Mouse (Mus musculus) CD4-positive, CD25-positive, alpha-beta regulatory T cell, adult 2 months (primary cell): Measurements from ENCODE around the gene Gp9.

Source experiments
- DNase-seq: peaks from one replicate; pipeline ENCODE4 v3.0.0-alpha.2; 2012; ENCODE audit warnings: low read depth, low spot score

The Gp9 gene

GRCm38 (mm10) chr6:87777842-87778241 lies at the start of gene Gp9:
Gene Gp9, plus strand, starts transcription at chr6:87778072.
- DNase-seq = no peak

- DNase-seq = no peak
Observed at GRCm38 (mm10) chr6:87728102-87728501, 49.8 kb upstream of the Gp9 start.

- DNase-seq = no peak
Observed at GRCm38 (mm10) chr6:87730141-87730540, 47.7 kb upstream of the Gp9 start.

- DNase-seq = peak; percentile 10
Observed at GRCm38 (mm10) chr6:87730591-87731462, 47.0 kb upstream of the Gp9 start, which contains the start of gene Efcc1. Gene Efcc1, plus strand, starts transcription at chr6:87730869.

GRCm38 (mm10) chr6:87731463-87732095 lies 46.3 kb upstream of the Gp9 start:
- no peak for DNase-seq

GRCm38 (mm10) chr6:87732151-87733011 lies 45.5 kb upstream of the Gp9 start:
- DNase-seq = no peak

GRCm38 (mm10) chr6:87733131-87733930 lies 44.5 kb upstream of the Gp9 start:
- DNase-seq = no peak

GRCm38 (mm10) chr6:87734136-87734535 lies 43.7 kb upstream of the Gp9 start:
- no peak for DNase-seq

GRCm38 (mm10) chr6:87736923-87737322 lies 40.9 kb upstream of the Gp9 start:
- DNase-seq = no peak

GRCm38 (mm10) chr6:87737921-87738626 lies 39.8 kb upstream of the Gp9 start:
- no peak for DNase-seq

GRCm38 (mm10) chr6:87739898-87740297 lies 38.0 kb upstream of the Gp9 start:
- no peak for DNase-seq

GRCm38 (mm10) chr6:87740496-87740895 lies 37.4 kb upstream of the Gp9 start:
- DNase-seq = no peak

GRCm38 (mm10) chr6:87741978-87742377 lies 35.9 kb upstream of the Gp9 start:
- peak; percentile 53 for DNase-seq

- DNase-seq = peak; percentile 63
Observed at GRCm38 (mm10) chr6:87742804-87743203, 35.1 kb upstream of the Gp9 start.

- no peak for DNase-seq
Observed at GRCm38 (mm10) chr6:87743281-87743680, 34.6 kb upstream of the Gp9 start.

- no peak for DNase-seq
Observed at GRCm38 (mm10) chr6:87744632-87745031, 33.2 kb upstream of the Gp9 start.

GRCm38 (mm10) chr6:87745301-87745700 lies 32.6 kb upstream of the Gp9 start:
- DNase-seq = no peak

GRCm38 (mm10) chr6:87746059-87746458 lies 31.8 kb upstream of the Gp9 start:
- DNase-seq = no peak

GRCm38 (mm10) chr6:87746849-87747248 lies 31.0 kb upstream of the Gp9 start:
- no peak for DNase-seq

- no peak for DNase-seq
Observed at GRCm38 (mm10) chr6:87748078-87748477, 29.8 kb upstream of the Gp9 start.
